Comparison of ENCODE assay signal across 9 mouse cellular contexts in the genomic region with DNA sequence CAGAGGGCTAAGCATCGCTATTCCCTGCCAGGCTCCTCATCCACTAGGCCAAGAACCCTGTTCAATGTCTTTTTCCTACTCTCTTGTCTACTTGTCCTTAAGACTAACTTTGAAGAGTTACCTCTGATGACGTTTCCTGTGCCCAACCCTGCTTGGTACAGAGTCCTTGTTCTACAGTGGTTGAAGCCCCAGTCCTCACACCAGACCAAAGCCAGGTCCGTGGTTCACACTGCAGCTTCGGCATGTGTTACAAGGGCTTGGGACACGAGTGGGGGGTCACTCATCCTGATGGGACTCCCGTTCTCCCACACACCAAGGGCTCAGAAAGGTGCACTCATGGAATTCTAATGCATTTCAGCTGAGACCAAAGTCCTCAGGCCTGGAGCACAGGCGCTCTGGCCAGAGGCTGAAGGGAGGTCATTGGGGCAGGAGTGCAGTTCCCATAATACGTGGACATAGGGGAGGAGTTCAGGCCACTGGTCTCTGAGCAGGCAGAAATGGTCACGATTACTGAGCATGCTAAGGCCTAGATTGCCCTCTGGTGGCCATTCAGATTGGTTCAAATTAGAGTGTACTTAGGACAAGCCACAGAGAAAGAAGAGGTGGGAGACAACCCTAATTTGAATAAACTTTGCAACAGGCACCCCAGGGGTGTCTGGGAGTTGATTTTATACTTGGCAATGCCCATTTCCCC.
DNase-seq lines count a peak whose midpoint lies in the region; ATAC-seq and TF ChIP-seq lines count a peak whose summit lies in the region.
"Had no signal": no experiment of that assay in that cellular context is flagged by ENCODE, and none has a peak within 500 bp of the region (broad histone marks: within the 10 kb centered on the region; RNA-seq: fewer than 3 reads in every experiment).

No protein-coding gene starts in this region.

- DNase-seq in forebrain, postnatal 0 days = no peak
- DNase-seq in spleen, adult 2 months (ENCODE audit: low read depth in 1 of 2, low spot score in 2 of 2) = no peak
- no peak for DNase-seq in spleen, postnatal 36 days (ENCODE audit: low spot score in 2 of 2)
- peak; percentile 53 for DNase-seq in embryonic facial prominence, embryonic 11.5 days (ENCODE audit: low spot score)
- DNase-seq in liver, postnatal 0 days = peak; percentile 60
- DNase-seq in T-cell, adult 2 months (ENCODE audit: low spot score) = no peak
- DNase-seq in spleen, adult 12 weeks (ENCODE audit: low spot score) = no peak

- H3K27me3 ChIP-seq in forebrain, postnatal 0 days (ENCODE audit: insufficient read depth, low read length) = no peaks in the 10 kb centered on the region
- no peaks in the 10 kb centered on the region for H3K27me3 ChIP-seq in forebrain, embryonic 15.5 days
- H3K27me3 ChIP-seq in spleen, adult 2 months (ENCODE audit: control insufficient read depth, insufficient read depth, low read length) = no peaks in the 10 kb centered on the region
- H3K27me3 ChIP-seq in embryonic facial prominence, embryonic 11.5 days (ENCODE audit: control insufficient read depth, insufficient read depth, low read length) = no peaks in the 10 kb centered on the region
- no peaks in the 10 kb centered on the region for H3K27me3 ChIP-seq in liver, postnatal 0 days (ENCODE audit: insufficient read depth, low read length)
- H3K27me3 ChIP-seq: neural tube, embryonic 12.5 days had no signal

- no peaks in the 10 kb centered on the region; the same call in 1 of the 2 replicates for H3K36me3 ChIP-seq in forebrain, postnatal 0 days (ENCODE audit: insufficient read depth)
- no peaks in the 10 kb centered on the region for H3K36me3 ChIP-seq in forebrain, embryonic 15.5 days
- H3K36me3 ChIP-seq in spleen, adult 2 months (ENCODE audit: control insufficient read depth, insufficient read depth, low read length) = no peaks in the 10 kb centered on the region
- H3K36me3 ChIP-seq in embryonic facial prominence, embryonic 11.5 days (replicated peaks; ENCODE audit: control insufficient read depth, insufficient read depth, low read depth, low read length) = no peaks in the 10 kb centered on the region
- H3K36me3 ChIP-seq in liver, postnatal 0 days (replicated peaks; ENCODE audit: insufficient read depth, low read length) = no peaks in the 10 kb centered on the region
- H3K36me3 ChIP-seq: neural tube, embryonic 12.5 days had no signal

- no peak overlapping the region for H3K9ac ChIP-seq in forebrain, postnatal 0 days
- H3K9ac ChIP-seq in forebrain, embryonic 15.5 days (replicated peaks) = no peak overlapping the region
- no peak overlapping the region for H3K9ac ChIP-seq in embryonic facial prominence, embryonic 11.5 days (replicated peaks; ENCODE audit: low read length)
- no peak overlapping the region for H3K9ac ChIP-seq in liver, postnatal 0 days (replicated peaks)
- H3K9ac ChIP-seq: neural tube, embryonic 12.5 days had no signal

- ATAC-seq in forebrain, postnatal 0 days = no peak
- no peak for ATAC-seq in forebrain, embryonic 15.5 days (replicated peaks)
- ATAC-seq in embryonic facial prominence, embryonic 11.5 days (replicated peaks; ENCODE audit: insufficient number of reproducible peaks, low FRiP score, low TSS enrichment, low read depth) = 0 out of 2 replicates have a peak, but pooled peaks have one; percentile 23
- ATAC-seq in liver, postnatal 0 days = peak; percentile 99

- TF ChIP-seq EP300 in liver, postnatal 0 days (IDR thresholded peaks at IDR 0.05; ENCODE audit: low read depth) = no peak

- no peaks in the 10 kb centered on the region for H3K4me1 ChIP-seq in forebrain, postnatal 0 days (ENCODE audit: insufficient read depth)
- H3K4me1 ChIP-seq in forebrain, embryonic 15.5 days = no peaks in the 10 kb centered on the region
- no peaks in the 10 kb centered on the region for H3K4me1 ChIP-seq in spleen, adult 2 months (ENCODE audit: control insufficient read depth, insufficient read depth, insufficient read length)
- H3K4me1 ChIP-seq in embryonic facial prominence, embryonic 11.5 days (ENCODE audit: control insufficient read depth, insufficient read depth, low read length) = no peaks in the 10 kb centered on the region
- H3K4me1 ChIP-seq in liver, postnatal 0 days (ENCODE audit: insufficient read depth) = peaks cover 5% of the 10 kb centered on the region
- H3K4me1 ChIP-seq: neural tube, embryonic 12.5 days had no signal

- 83% methylated on average over 9 of the region's 9 CpGs for WGBS in forebrain, postnatal 0 days
- WGBS in forebrain, embryonic 15.5 days = 79% methylated on average over 9 of the region's 9 CpGs
- WGBS in spleen, adult 2 months = 81% methylated on average over 9 of the region's 9 CpGs
- 88% methylated on average over 9 of the region's 9 CpGs for WGBS in embryonic facial prominence, embryonic 11.5 days
- WGBS in liver, postnatal 0 days (ENCODE audit: insufficient replicate concordance) = 62% methylated on average over 9 of the region's 9 CpGs

- no peak for TF ChIP-seq POLR2A in spleen, adult 2 months (IDR thresholded peaks at IDR 0.05; ENCODE audit: low read depth, low read length)

- H3K4me2 ChIP-seq in forebrain, postnatal 0 days (ENCODE audit: low read depth) = no peak overlapping the region
- no peak overlapping the region for H3K4me2 ChIP-seq in forebrain, embryonic 15.5 days (replicated peaks)
- no peak overlapping the region for H3K4me2 ChIP-seq in embryonic facial prominence, embryonic 11.5 days (ENCODE audit: low read depth, low read length)
- H3K4me2 ChIP-seq in liver, postnatal 0 days (ENCODE audit: low read depth, low read length) = no peak overlapping the region
- H3K4me2 ChIP-seq: neural tube, embryonic 12.5 days had no signal

- no peak overlapping the region for H3K27ac ChIP-seq in forebrain, postnatal 0 days (ENCODE audit: low read depth, low read length)
- H3K27ac ChIP-seq in forebrain, embryonic 15.5 days (replicated peaks) = no peak overlapping the region
- H3K27ac ChIP-seq in spleen, adult 2 months (ENCODE audit: insufficient read depth, low read length) = no peak overlapping the region
- H3K27ac ChIP-seq in embryonic facial prominence, embryonic 11.5 days (replicated peaks; ENCODE audit: low read depth, low read length) = no peak overlapping the region
- H3K27ac ChIP-seq in liver, postnatal 0 days (ENCODE audit: low read depth) = no peak overlapping the region
- H3K27ac ChIP-seq: neural tube, embryonic 12.5 days had no signal

- TF ChIP-seq CTCF in forebrain, postnatal 0 days (IDR thresholded peaks at IDR 0.05; ENCODE audit: low read depth) = peak; percentile 50
- TF ChIP-seq CTCF in spleen, adult 2 months (IDR thresholded peaks at IDR 0.05; ENCODE audit: extremely low read depth, insufficient read depth, insufficient read length, insufficient replicate concordance) = peak; percentile 14; the same call in 1 of the 2 replicates
- TF ChIP-seq CTCF in liver, postnatal 0 days (IDR thresholded peaks at IDR 0.05; ENCODE audit: low read depth) = peak; percentile 80

- no peak overlapping the region for H3K4me3 ChIP-seq in forebrain, postnatal 0 days (ENCODE audit: low read depth, low read length)
- no peak overlapping the region for H3K4me3 ChIP-seq in forebrain, embryonic 15.5 days
- H3K4me3 ChIP-seq in spleen, adult 2 months (ENCODE audit: extremely low read depth, insufficient read depth, insufficient read length) = no peak overlapping the region
- no peak overlapping the region for H3K4me3 ChIP-seq in embryonic facial prominence, embryonic 11.5 days (ENCODE audit: low read depth, low read length)
- no peak overlapping the region for H3K4me3 ChIP-seq in liver, postnatal 0 days (ENCODE audit: low read depth, low read length)
- H3K4me3 ChIP-seq: neural tube, embryonic 12.5 days had no signal

- H3K9me3 ChIP-seq in forebrain, postnatal 0 days (ENCODE audit: low read length) = no peaks in the 10 kb centered on the region
- no peaks in the 10 kb centered on the region for H3K9me3 ChIP-seq in forebrain, embryonic 15.5 days
- H3K9me3 ChIP-seq in embryonic facial prominence, embryonic 11.5 days (replicated peaks; ENCODE audit: control insufficient read depth, low read length) = no peaks in the 10 kb centered on the region
- H3K9me3 ChIP-seq in liver, postnatal 0 days (ENCODE audit: low read length) = no peaks in the 10 kb centered on the region
- H3K9me3 ChIP-seq: neural tube, embryonic 12.5 days had no signal

Comparison
In these comparisons a context has a peak if more than half of its experiments do, and no peak if none do; other contexts are left out.
1. ATAC-seq: peak in embryonic facial prominence, embryonic 11.5 days (single experiment) and liver, postnatal 0 days (single experiment); none in forebrain, postnatal 0 days (single experiment) and forebrain, embryonic 15.5 days (single experiment).
2. DNase-seq: peak in embryonic facial prominence, embryonic 11.5 days (single experiment) and liver, postnatal 0 days (single experiment); none in forebrain, postnatal 0 days (single experiment), spleen, adult 2 months (0 of 2), spleen, postnatal 36 days (0 of 2), T-cell, adult 2 months (single experiment) and spleen, adult 12 weeks (single experiment).
3. CTCF ChIP-seq: peak in every context shown above with its lines; median percentile 80 in liver, postnatal 0 days; 50 in forebrain, postnatal 0 days; 14 in spleen, adult 2 months.